Mouse (Mus musculus): Measurements from ENCODE around the gene Gng7. TPM values are rescaled to one million over a fixed set of nuclear protein-coding genes. Genes with fewer than 3 reads are reported as not detected.
"Not testable (repeated sequence)": the region's sequence is repeated elsewhere in the genome, so short reads cannot be mapped to it uniquely, and the experiment has no call there.

Gng7 gene
- 0.10 TPM in 1 of 3 replicates, not detected in the others for total RNA-seq (2017)

- peak; percentile 89 for ATAC-seq (replicated peaks; ENCODE audit: insufficient number of reproducible peaks, low FRiP score, low TSS enrichment, poor library complexity, severe bottlenecking)
Measured at GRCm38 (mm10) chr10:81014393-81015384, at the start of gene Gng7. Gene Gng7, minus strand, starts transcription at chr10:81014945.

- not testable (repeated sequence) for ATAC-seq (replicated peaks; ENCODE audit: insufficient number of reproducible peaks, low FRiP score, low TSS enrichment, poor library complexity, severe bottlenecking)
Measured at GRCm38 (mm10) chr10:81064519-81064918, 49.8 kb upstream of the Gng7 start.

GRCm38 (mm10) chr10:81062710-81063109 is 48.0 kb upstream of the Gng7 start:
- no peak for ATAC-seq (replicated peaks; ENCODE audit: insufficient number of reproducible peaks, low FRiP score, low TSS enrichment, poor library complexity, severe bottlenecking)

- peak; percentile 93 for ATAC-seq (replicated peaks; ENCODE audit: insufficient number of reproducible peaks, low FRiP score, low TSS enrichment, poor library complexity, severe bottlenecking)
Measured at GRCm38 (mm10) chr10:81059603-81060543, 45.1 kb upstream of the Gng7 start, which contains the start of gene Sgta. Gene Sgta, minus strand, starts transcription at chr10:81060181.

- no peak for ATAC-seq (replicated peaks; ENCODE audit: insufficient number of reproducible peaks, low FRiP score, low TSS enrichment, poor library complexity, severe bottlenecking)
Measured at GRCm38 (mm10) chr10:81058896-81059295, 44.2 kb upstream of the Gng7 start.

- no peak for ATAC-seq (replicated peaks; ENCODE audit: insufficient number of reproducible peaks, low FRiP score, low TSS enrichment, poor library complexity, severe bottlenecking)
Measured at GRCm38 (mm10) chr10:81057406-81058130, 42.8 kb upstream of the Gng7 start.

- ATAC-seq (replicated peaks; ENCODE audit: insufficient number of reproducible peaks, low FRiP score, low TSS enrichment, poor library complexity, severe bottlenecking) = not testable (repeated sequence)
Measured at GRCm38 (mm10) chr10:81055802-81056340, 41.1 kb upstream of the Gng7 start.

- no peak for ATAC-seq (replicated peaks; ENCODE audit: insufficient number of reproducible peaks, low FRiP score, low TSS enrichment, poor library complexity, severe bottlenecking)
Measured at GRCm38 (mm10) chr10:81055169-81055568, 40.4 kb upstream of the Gng7 start.

GRCm38 (mm10) chr10:81052577-81052976 is 37.8 kb upstream of the Gng7 start:
- no peak for ATAC-seq (replicated peaks; ENCODE audit: insufficient number of reproducible peaks, low FRiP score, low TSS enrichment, poor library complexity, severe bottlenecking)

GRCm38 (mm10) chr10:81051133-81051532 is 36.4 kb upstream of the Gng7 start:
- ATAC-seq (replicated peaks; ENCODE audit: insufficient number of reproducible peaks, low FRiP score, low TSS enrichment, poor library complexity, severe bottlenecking) = no peak

GRCm38 (mm10) chr10:81050645-81051044 is 35.9 kb upstream of the Gng7 start:
- ATAC-seq (replicated peaks; ENCODE audit: insufficient number of reproducible peaks, low FRiP score, low TSS enrichment, poor library complexity, severe bottlenecking) = no peak

GRCm38 (mm10) chr10:81045246-81045645 is 30.5 kb upstream of the Gng7 start:
- ATAC-seq (replicated peaks; ENCODE audit: insufficient number of reproducible peaks, low FRiP score, low TSS enrichment, poor library complexity, severe bottlenecking) = not testable (repeated sequence)

GRCm38 (mm10) chr10:81041458-81042175 is 26.9 kb upstream of the Gng7 start:
- ATAC-seq (replicated peaks; ENCODE audit: insufficient number of reproducible peaks, low FRiP score, low TSS enrichment, poor library complexity, severe bottlenecking) = peak; percentile 56

GRCm38 (mm10) chr10:81036988-81037580 is 22.3 kb upstream of the Gng7 start, which contains the start of gene Slc39a3:
Gene Slc39a3, minus strand, starts transcription at chr10:81037426.
- ATAC-seq (replicated peaks; ENCODE audit: insufficient number of reproducible peaks, low FRiP score, low TSS enrichment, poor library complexity, severe bottlenecking) = peak; percentile 99

GRCm38 (mm10) chr10:81036251-81036650 is 21.5 kb upstream of the Gng7 start:
- no peak for ATAC-seq (replicated peaks; ENCODE audit: insufficient number of reproducible peaks, low FRiP score, low TSS enrichment, poor library complexity, severe bottlenecking)

GRCm38 (mm10) chr10:81033586-81033985 is 18.8 kb upstream of the Gng7 start:
- ATAC-seq (replicated peaks; ENCODE audit: insufficient number of reproducible peaks, low FRiP score, low TSS enrichment, poor library complexity, severe bottlenecking) = no peak

- no peak for ATAC-seq (replicated peaks; ENCODE audit: insufficient number of reproducible peaks, low FRiP score, low TSS enrichment, poor library complexity, severe bottlenecking)
Measured at GRCm38 (mm10) chr10:81029031-81029430, 14.3 kb upstream of the Gng7 start.

All from monocyte, adult 5-6 weeks (primary cell).